Mouse (Mus musculus): Measurements from ENCODE around the gene Ssh3.

Ssh3 gene

DNA sequence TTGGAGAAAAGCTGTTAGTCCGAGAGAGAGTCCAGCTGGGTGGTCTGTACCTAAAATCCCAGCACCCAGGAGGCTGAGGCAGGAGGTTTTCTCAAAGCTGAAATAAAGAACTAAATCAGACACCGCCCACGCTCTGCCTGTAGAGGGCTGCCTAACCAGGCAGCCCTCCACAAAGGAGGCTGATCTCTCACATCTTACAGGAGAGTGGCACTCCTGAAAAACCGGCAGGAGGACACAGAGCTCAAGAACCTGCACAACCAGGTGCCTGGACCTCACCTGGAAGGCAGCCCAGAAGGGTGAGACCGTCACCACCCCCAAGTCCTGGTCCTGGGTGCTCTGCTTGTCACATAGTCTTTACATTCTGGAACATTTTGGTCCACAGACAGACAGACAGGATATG, 28.9 kb upstream of the Ssh3 start:
- no peak for DNase-seq (ENCODE audit: inconsistent age in 2 of 2, low spot score in 1 of 2)

DNA sequence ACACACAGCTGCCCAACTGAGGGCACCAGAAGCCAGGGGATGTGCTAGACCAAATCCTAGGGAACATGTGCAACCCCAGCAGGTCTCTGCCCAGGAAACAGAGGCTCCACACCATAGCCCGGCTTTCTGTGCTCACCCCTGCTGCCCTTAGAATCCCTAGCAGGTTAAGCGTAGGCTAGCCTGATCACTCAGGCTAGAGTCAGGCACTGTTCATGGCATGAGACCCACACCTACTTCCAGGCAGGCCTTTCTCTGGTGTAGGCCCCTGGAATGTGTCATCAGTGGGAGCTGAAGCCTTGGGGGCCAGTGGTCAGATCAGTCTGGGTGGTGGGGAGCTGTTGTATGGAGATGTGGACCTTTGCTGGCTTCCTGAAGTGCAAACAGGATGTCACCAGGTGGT, 27.6 kb upstream of the Ssh3 start:
- no peak for DNase-seq (ENCODE audit: inconsistent age in 2 of 2, low spot score in 1 of 2)

DNA sequence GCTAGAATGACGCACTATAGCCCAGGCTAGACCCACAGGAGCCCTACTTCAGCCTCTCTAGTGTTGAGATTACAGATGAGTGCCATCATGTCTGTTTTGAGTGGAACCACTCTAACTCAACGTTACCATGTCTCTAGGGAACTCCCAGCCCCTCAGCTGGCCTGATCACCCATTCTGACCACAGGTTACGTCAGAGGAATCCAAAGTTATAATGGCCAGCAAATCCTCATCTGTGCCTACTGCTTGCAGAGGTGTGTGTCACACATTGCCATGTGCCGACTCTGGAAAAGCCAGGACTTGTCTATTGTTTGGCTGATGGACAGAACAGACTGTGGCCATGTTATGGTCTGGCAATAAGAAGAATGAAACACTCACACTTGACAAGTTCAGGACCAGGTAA, 26.4 kb upstream of the Ssh3 start:
- no peak for DNase-seq (ENCODE audit: inconsistent age in 2 of 2, low spot score in 1 of 2)

DNA sequence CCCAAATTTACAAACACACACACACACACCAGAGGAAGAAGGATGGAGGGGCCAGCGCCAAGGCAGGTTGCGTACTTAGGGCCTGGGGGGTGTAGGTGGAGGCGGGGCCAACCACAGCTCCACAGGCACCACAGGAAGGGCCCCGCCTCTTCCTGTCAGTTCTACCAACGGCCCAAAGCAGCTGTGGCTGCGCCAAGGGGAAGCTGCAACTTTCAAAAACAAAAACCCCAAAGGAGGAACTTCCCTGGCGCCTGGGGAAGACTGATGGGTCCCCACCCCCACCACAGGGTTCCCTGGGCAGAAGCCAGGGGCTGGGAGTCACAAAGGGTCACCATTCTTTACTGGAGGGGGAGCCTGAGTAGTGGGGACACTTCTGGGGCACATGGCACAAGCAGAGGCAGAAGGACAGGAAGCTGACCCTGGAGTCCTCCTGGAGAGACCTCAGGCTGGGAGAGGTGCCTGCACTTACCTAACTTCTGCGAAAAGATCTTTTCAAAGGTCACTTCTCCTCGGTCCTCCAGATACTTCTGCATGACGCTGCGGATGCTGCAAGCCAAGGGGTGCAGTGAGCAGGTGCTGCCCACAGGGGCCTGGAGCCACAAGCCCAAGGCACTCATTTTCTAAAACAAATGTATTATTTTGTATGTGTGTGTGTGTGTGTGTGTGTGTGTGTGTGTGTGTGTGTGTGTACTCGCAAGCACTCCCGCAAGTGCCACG, 25.6 kb upstream of the Ssh3 start:
- peak; percentile 67 to 80 for DNase-seq (ENCODE audit: inconsistent age in 2 of 2, low spot score in 1 of 2)

DNA sequence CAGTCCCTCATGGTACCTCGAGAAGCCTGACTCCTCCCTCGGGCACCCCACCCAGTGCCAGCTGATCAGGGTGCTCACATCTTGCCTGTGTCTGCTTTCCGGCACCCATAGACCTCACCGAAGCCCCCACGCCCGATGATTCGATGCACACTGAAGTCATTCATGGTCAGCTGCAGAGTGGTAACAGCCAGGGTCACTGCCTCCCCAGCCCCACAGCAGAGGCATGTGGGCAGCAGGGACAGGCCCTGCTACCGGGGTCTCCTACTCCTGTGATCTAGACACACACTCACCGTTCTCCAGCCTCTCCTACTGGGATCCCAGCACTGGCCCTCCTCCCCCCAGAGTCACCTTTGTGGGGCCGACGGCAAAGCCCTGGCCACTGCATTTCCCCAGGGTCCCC, 22.2 kb upstream of the Ssh3 start:
- no peak for DNase-seq (ENCODE audit: inconsistent age in 2 of 2, low spot score in 1 of 2)

DNA sequence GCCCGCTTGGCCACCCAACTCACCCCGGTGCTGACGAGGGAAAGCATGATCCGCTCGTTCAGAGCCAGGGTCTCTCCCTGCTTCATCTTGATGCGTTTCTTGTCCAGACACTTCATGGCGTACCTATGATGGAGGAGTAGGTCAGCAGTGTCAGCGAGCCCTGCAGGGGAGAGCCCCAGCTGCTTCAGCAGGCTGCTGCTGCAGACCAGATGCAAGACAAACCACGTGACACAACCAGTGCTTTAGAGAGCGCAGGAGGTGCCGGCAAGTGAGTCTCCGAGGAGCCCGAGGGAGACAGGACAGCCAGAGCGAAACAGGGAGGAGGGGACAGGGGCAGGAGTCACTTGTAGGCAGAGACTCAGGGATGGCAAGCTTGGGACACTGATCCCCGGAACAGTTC, 21.8 kb upstream of the Ssh3 start:
- no peak for DNase-seq (ENCODE audit: inconsistent age in 2 of 2, low spot score in 1 of 2)

DNA sequence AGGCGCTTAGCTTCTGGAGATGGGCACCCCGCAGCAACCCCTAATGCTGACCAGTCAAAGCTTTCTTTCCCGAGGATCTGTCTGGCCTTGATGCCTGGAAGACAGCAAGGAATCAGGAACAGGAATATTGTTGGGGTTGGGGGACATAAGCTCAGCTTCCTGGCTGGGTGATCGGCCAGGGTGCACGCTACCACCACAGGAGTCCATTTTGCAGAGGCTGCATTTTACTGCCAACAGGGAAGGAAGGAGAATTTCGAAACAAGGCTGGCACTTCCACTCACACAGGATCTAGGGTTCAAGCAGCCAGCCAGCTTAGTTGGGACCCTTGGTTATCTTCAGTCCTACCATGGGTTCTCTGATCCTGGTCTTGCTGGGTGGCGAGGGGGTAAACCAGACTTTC, 14.7 kb upstream of the Ssh3 start:
- DNase-seq (ENCODE audit: inconsistent age in 2 of 2, low spot score in 1 of 2), result peak in 1 of 2 experiments; percentile 57

DNA sequence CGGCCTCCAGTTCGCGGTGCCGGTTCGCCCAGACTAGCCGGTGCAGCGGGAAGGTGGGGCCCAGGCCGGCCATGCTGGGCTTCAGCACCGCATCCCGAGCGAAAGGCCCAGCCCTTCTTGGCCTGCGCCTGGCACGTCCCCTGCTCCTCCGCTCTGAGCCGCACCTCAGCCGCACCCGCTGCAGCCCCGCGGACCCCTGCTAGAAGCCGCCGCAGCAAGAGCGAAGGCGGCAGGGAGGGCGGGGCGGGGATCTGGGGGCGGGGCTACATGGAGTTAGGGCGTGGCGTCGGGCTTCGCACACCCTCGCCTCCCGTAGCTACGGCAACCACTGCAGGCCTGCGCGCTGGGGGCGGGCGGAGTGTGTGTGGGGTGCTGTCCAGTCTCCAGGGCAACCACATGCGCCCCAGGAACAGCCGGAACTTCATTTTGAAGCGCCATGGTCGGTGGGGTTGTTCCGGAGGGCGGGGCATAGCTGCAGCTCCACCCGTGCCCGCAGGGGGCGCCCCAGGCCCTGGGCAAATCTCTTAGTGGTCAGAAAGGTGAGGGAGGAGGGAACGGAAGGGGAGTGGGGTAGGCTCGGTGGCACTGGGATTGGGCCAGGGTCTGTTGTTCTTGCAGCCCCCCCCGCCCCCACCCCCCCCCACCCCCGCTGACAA, 14.0 kb upstream of the Ssh3 start, which contains the start of gene Ankrd13d:
Ankrd13d (minus strand) TSS at position 240 of the 656 bp plus-strand sequence.
- DNase-seq (ENCODE audit: inconsistent age in 2 of 2, low spot score in 1 of 2), result peak; percentile 91 to 95

DNA sequence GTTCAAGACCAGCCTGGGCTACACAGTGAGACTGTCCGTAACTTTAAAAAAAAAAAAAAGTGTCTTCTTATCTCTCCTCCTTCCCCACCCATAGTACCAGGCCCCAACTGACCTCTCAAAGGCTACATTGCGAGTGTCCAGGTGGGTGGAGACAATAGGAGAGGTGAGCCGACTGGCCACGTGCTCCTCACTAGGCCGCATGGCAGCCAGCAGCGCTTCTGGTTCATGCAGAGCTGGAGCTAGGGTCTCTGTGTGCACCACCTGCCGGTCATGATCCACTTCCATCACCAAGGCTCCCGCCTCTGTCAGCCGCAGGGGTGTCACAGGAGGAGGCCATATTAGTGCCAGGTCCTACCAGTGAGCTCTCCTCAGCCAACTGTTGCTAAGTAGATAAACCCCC, 11.4 kb upstream of the Ssh3 start:
- no peak for DNase-seq (ENCODE audit: inconsistent age in 2 of 2, low spot score in 1 of 2)

DNA sequence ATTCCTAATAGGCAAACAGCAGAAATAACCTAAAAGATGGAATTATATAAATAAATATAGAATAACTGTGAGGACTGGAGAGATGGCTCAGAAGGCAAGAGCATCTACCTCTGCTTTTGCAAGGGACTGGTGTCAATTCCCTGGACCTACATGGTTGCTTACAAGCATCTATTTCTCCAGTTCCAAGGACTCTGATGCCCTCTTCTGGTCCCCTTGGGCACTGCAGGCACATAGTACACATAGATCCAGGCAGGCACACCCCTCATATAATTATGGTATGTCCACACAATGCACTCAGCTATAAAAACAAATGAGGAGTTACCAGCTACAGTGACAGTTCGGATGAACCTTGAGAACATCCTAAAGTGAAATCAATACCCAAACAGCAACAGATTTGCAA, 10.5 kb upstream of the Ssh3 start:
- no peak for DNase-seq (ENCODE audit: inconsistent age in 2 of 2, low spot score in 1 of 2)

DNA sequence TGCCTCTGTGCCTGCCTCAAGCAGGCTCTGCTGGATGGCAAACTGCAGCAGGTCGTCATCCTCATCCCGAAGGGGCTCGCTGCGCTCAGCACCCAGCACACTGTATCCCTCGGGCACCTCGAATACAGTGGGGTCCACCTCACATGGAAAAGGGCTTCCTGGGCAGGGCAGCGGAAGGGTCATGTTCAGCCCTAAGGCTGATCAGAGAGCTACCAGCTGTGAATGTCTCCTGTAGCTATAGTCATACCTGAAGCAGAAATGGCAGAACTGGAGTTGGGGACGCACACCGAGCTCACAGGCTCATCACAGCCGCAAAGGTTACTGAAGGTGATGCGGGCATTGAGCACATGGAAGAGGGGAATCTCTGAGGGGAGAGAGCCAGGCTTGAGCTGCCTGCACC, 2.0 kb upstream of the Ssh3 start:
- DNase-seq (ENCODE audit: inconsistent age in 2 of 2, low spot score in 1 of 2), result no peak

DNA sequence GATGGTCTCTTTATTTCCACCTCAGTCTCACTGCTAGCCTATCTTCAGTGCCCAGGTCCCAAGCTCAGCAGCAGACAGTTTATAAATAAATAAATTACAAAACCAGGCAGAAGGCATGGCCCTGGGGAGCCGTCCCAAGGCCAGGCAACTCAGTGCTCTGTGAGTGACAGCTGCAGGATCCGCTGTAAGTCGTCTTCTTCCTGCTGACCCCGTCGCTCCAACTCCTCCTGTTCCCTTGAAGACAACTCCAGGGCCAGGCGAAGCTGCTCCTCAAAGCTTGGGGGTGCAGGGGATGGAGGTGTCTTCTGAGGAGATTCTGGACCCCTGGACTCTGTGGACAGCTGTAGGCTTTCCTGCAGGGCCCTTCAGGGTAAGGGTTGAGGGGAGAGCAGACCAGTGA, 1.2 kb upstream of the Ssh3 start:
- peak; percentile 65 to 83 for DNase-seq (ENCODE audit: inconsistent age in 2 of 2, low spot score in 1 of 2)

DNA sequence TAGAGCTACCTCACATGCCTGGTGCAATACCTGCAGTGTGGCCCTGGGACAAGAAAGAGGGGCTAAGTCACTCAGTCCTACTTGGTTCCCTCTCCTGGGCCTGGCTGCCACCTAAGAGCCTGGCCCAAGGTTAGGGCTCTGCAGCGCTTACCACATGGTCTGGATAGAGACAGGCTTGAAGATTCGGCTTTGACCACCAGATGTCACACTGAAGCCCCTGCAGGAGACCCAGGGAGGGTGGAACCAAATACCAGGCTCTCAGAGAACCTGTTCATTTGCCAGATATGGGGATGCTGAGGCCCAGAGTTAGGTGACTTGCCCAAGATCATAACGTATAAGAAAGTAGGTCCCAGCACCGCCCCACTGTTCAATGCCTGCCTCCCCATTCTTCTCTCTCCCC, 3.0 kb downstream of the Ssh3 start:
- DNase-seq (ENCODE audit: inconsistent age in 2 of 2, low spot score in 1 of 2), result no peak

DNA sequence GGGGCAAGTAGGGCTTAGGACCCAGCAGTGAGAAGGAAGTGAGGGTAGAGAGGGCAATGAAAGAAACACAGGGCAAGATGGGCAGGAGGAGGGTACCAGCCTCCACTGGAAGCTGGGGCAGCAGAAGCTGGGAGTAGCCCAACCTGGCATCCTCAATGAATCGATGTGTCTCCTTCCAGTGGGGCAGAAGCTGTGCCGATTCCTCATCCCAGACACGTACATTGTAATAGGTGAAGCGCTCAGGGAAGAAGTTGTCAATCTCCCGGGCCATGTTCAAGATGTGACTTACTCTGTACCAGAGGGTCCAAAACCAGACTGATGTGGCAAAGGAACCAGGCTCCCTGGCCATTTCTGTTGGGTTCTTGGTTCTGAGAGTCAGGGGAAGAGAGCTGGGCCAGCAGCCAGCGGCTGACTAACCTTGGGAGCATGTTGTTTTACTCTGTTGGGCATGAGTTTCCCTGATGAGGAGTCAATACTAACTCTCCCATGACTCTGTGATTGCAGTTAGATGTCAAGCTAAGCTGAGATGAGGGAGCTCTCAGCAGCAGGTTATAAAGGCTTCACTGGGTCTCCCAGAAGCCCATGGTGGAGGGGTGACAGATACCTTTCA, 4.7 kb downstream of the Ssh3 start:
- peak in 1 of 2 experiments; percentile 56 for DNase-seq (ENCODE audit: inconsistent age in 2 of 2, low spot score in 1 of 2)

DNA sequence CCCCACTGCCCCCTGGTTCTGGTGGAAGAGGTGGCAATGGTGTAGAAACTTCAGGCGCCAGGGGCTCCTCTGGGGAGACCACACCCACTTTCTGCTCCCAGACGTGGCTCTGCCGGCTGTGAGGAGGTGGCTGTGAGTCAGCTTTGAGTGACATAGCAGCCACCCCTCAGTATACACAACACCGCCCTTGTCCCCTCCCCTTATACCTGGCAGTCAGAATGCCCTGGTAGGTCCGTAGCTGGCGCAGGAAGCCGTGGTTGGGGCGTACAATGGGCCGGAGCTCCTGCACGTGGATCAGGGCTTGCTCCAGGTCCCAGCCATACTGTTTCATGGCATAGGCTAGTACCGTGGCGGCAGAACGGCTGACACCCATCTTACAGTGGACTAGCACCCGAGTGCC, 5.3 kb downstream of the Ssh3 start:
- no peak for DNase-seq (ENCODE audit: inconsistent age in 2 of 2, low spot score in 1 of 2)

DNA sequence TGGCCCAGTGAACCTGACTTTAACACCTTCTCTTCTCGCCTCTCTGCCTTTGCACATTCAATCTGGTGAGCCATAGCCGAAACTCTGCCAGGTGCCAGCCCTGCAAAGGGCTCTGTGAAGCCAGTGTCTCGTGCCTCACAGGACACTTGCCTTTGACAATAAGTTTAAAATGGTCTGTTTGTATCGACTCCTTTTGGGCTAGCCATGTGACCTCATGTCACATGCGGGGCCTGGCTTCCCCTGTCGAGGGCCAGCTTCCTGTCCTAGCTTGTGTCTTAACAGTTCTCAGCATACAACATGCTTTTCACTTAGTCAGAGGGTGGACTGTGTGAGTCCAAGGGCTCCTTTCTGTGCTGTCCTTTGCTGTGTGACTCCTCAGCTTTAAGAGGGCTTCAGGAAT, 6.2 kb downstream of the Ssh3 start:
- DNase-seq (ENCODE audit: inconsistent age in 2 of 2, low spot score in 1 of 2), result no peak

DNA sequence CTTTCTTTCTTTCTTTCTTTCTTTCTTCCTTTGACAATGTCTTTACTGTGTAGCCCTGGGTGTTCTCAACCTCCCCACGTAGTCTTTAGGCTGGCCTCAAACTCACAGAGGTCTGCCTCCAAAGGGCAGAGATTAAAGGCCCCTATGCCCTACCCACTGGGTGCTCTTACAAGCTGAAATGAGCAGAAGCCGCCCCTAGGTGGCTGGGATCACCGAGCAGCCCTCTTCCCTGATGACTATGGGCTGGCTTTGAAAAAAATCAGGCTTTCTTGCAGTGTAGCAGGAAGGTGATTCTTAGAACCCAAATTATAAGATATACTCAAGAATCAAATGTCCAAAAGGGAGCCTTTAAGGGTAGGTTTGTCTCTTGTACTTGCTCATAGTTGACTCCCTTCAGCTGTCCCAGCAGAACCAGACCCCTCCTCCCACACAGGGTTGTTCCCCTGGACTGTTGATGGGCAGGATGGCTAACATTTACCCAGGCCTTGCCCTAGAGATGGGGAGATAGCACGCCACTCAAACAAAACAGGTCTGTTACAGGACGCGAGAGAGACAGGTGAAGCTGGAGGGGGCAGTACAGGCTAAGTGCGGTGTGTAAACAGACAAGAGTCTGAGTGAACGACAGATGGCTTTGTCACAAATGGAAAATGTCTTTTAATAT, 7.8 kb downstream of the Ssh3 start:
- DNase-seq (ENCODE audit: inconsistent age in 2 of 2, low spot score in 1 of 2), result no peak

DNA sequence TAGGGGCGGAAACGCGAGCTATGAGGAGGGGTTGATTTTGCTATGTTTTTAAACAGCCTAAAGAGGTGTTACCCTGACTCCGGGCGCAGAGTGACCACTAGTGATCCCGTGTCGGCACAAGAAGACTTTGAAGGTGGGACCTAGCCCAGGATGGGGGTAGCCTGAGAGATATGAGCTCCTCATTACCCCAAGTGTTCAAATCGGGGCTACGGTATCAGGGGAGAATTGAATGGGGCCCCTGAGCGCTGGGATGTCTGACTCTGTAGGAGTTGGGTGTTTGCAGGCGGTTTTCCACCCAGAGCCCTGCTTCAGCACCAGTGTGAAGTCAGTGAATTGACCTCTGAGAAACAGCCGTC, 11.1 kb downstream of the Ssh3 start:
- no peak for DNase-seq (ENCODE audit: inconsistent age in 2 of 2, low spot score in 1 of 2)

DNA sequence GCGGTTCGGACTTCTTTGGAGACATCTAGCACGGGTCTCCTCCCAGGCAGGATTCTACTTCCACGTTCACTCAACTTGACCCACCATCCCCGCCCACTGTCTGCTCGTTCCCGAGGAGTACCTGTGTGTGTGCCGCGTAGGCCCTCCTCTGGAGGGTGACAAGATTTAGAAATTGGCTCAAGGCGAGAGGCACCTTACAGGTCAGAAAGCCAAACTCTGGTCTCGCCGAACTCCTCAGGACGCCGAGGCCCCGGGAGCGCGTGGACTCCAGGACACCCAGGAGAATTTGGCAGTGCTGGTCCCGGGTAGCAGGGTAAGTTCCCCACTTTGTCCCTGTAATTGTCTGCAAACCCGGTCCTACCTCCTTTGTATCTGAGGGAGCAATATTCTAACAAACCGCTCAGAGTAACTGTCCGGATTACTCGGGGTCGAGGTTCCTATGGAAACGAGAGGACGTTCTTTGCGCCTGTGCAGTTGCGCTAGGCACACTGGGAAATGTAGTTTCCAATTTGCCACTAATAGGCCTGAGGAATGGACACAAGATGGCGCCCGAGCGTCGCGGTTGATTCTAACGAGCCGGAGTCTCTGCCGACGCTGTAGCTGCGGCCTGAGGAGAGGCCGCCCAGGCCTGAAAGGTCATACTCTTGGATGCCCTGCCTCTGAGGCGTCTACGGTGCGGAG, 11.6 kb downstream of the Ssh3 start:
- DNase-seq (ENCODE audit: inconsistent age in 2 of 2, low spot score in 1 of 2), result peak; percentile 92 to 98

DNA sequence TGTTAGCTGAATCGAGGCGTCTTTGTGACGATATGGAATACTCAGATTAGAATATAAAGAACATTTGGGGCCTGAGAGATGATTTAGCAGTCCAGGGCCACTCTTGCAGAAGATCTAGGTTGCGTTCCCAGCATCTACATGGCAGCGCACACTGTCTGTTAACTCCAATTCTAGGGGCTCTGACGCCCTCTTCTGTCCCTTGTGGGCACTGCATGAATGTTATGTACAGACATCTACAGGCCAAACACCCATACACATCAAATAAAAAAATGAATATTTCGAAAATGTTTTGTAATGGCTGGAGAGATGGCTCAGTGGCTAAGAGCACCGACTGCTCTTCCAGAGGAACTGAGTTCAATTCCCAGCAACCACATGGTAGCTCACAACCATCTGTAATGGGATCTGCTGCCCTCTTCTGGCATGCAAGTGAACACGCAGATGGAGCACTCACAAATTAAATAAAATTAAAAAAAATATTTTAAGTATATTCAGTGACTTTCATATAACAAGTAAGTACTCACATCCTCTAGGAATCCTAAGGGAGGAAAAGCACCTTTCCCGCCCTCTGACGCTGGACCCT, 13.3 kb downstream of the Ssh3 start:
- no peak for DNase-seq (ENCODE audit: inconsistent age in 2 of 2, low spot score in 1 of 2)

DNA sequence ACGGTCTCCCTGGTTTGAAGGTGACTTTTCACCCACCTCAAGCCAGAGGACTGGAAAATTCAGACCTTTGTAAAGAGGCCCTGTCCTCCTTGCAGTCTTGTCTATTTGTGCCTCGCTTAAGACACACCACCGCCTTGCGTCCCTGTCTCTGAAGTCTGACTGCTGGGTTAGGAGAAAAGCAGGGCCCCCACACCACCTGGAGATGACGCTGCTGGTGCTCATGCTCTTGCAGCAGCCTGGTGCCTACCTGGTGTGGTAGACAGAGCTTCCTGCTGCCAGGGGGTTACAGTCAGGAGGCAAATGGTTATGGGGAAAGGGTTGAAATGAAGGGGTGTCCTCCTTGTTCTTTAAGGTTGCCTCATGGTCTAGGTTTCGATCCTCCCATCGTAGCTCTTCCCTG, 14.8 kb downstream of the Ssh3 start:
- no peak for DNase-seq (ENCODE audit: inconsistent age in 2 of 2, low spot score in 1 of 2)

Data from adrenal gland, adult (tissue).